Mouse (Mus musculus): ENCODE results near the gene Reep1.

DNA sequence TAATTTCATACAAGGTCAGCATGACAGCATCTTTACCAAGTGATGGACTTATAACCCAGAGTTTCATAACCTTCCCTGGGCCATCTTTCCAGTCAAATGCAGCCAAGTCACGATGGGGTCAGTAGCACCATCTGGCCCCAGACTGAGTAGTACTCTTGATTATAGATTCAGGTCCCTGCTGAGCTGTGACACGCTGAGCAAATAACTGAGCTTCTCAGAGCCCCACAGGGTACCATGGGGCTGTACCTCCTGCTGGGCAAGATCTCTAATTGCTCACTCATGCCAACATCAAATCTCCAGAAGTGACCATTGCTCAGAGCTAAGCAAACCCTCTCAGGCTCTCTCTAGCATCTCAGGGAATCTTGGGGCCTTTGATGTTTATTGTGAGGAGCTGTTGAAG lies 15.6 kb downstream of the Reep1 start:
- no peak for TF ChIP-seq CTCF (IDR thresholded peaks at IDR 0.05; ENCODE audit: extremely low read depth, insufficient read depth, low read length)
- no peak for TF ChIP-seq POLR2A (IDR thresholded peaks at IDR 0.05; ENCODE audit: extremely low read depth, insufficient read depth, low read length)
